Mouse (Mus musculus): ENCODE measurements around the gene D10Wsu102e. TPM values are rescaled to one million over a fixed set of nuclear protein-coding genes. Genes with fewer than 3 reads are reported as not detected.

Gene D10Wsu102e
- polyA plus RNA-seq (2014; fragmentation: Illumina TruSeq; extraction: RNeasy Lipid Tissue Mini Kit (QIAGEN cat#74804); ENCODE audit: insufficient read depth, low read depth, low replicate concordance) = 0.22 TPM

DNA sequence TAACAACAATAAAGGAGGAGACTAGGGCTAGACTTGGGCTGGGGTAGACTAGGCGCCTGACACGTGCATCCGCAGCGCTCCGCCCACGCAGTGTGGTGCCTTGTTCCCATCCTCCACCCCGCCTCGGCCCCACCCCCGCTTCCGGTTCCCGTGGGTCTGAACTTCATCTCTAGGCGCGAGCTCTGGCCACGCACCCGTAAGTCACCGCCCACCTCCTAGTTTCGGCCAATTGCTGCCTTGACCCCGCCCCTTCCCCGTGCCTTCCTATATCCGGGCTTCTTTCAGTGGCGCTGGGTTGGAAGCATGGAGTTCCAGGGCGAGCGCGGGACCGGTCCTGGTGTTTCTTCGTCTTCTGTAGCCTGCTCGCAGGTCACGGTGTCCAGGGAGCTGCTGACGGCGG lies at the start of gene D10Wsu102e:
Gene D10Wsu102e, plus strand, starts transcription at position 266 of the 400 bp plus-strand sequence.

GRCm38 (mm10) chr10:83337159-83337951 lies 22.7 kb upstream of the D10Wsu102e start, which contains the start of gene Slc41a2:
Gene Slc41a2, minus strand, starts transcription at chr10:83337882.

DNA sequence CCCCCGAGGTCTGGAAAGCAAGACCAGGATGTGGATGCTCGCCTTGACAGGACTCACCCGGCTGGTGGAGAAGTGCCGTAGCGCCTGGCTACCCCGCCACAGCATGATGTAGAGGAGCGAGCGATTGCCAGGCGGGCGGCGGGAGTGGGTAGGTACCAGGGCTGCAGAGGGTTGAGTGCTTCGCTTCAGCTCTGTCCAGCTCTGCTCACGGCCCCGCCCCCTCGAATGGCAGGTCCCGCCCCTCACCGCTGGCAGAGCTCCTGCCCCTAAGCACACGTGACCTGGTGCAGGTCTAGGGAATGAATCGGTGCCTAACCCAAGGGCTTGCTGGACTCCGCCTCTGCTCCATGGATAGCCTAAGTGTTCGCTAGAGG lies 173.9 kb downstream of the D10Wsu102e start, which contains the start of gene Aldh1l2:
Gene Aldh1l2, minus strand, starts transcription at position 231 of the 374 bp plus-strand sequence.

Other genes with a start within 250 kb of the D10Wsu102e start
- 2.2 TPM for gene Slc41a2, start 22.3 kb upstream of the D10Wsu102e start, polyA plus RNA-seq (2014; fragmentation: Illumina TruSeq; extraction: RNeasy Lipid Tissue Mini Kit (QIAGEN cat#74804); ENCODE audit: insufficient read depth, low read depth, low replicate concordance)
- gene Aldh1l2, start 173.9 kb downstream of the D10Wsu102e start, polyA plus RNA-seq (2014; fragmentation: Illumina TruSeq; extraction: RNeasy Lipid Tissue Mini Kit (QIAGEN cat#74804); ENCODE audit: insufficient read depth, low read depth, low replicate concordance) = 0.30 TPM
- 7.7 TPM for gene Washc4, start 183.5 kb downstream of the D10Wsu102e start, polyA plus RNA-seq (2014; fragmentation: Illumina TruSeq; extraction: RNeasy Lipid Tissue Mini Kit (QIAGEN cat#74804); ENCODE audit: insufficient read depth, low read depth, low replicate concordance)

All from lung, adult 10 weeks (tissue).